Mouse (Mus musculus) ES-Bruce4 (cell line): ENCODE results near the gene Cks1b. TPM values are rescaled to one million over a fixed set of nuclear protein-coding genes. Genes with fewer than 3 reads are reported as not detected.
"Not testable (repeated sequence)": the region's sequence is repeated elsewhere in the genome, so short reads cannot be mapped to it uniquely, and the experiment has no call there.

Experiments
- H3K27ac ChIP-seq: 2 replicates; pipeline ENCODE4 v1.5.1; 2012; ENCODE audit warnings: low read length, inconsistent platforms; ENCODE audit not compliant: insufficient read depth
- H3K27me3 ChIP-seq: 2 replicates; pipeline ENCODE4 v1.6.1; 2012; ENCODE audit warnings: mild to moderate bottlenecking, low read length, inconsistent platforms; ENCODE audit not compliant: control insufficient read depth, poor library complexity, insufficient read depth, severe bottlenecking
- H3K36me3 ChIP-seq: 2 replicates; pipeline ENCODE4 v1.6.1; 2012; ENCODE audit warnings: inconsistent platforms, mild to moderate bottlenecking, low read length, moderate library complexity; ENCODE audit not compliant: control insufficient read depth, poor library complexity, insufficient read depth, severe bottlenecking
- H3K4me1 ChIP-seq: one replicate; pipeline ENCODE4 v1.8.1; 2011; ENCODE audit warnings: low read length; ENCODE audit not compliant: control insufficient read depth, insufficient read depth
- H3K4me3 ChIP-seq: 2 replicates; pipeline ENCODE4 v1.5.1; 2011; ENCODE audit warnings: low read depth, mild to moderate bottlenecking, low read length
- H3K9ac ChIP-seq: 2 replicates; pipeline ENCODE4 v1.6.1; 2012; ENCODE audit warnings: low read depth, mild to moderate bottlenecking, inconsistent platforms; ENCODE audit not compliant: poor library complexity, severe bottlenecking
- H3K9me3 ChIP-seq: replicated peaks from 2 replicates; pipeline ENCODE4 v1.6.1; 2012; ENCODE audit warnings: mild to moderate bottlenecking, low read length, inconsistent platforms; ENCODE audit not compliant: control insufficient read depth, poor library complexity, insufficient read depth, severe bottlenecking
- CTCF ChIP-seq: IDR thresholded peaks from one replicate; pipeline ENCODE4 v1.8.1; 2011; ENCODE audit warnings: low read depth, low read length
- EP300 ChIP-seq: IDR thresholded peaks from 2 replicates; pipeline ENCODE4 v1.6.1; 2011; ENCODE audit warnings: low read depth, low read length; ENCODE audit not compliant: insufficient read depth
- POLR2A ChIP-seq: IDR thresholded peaks from one replicate; pipeline ENCODE4 v1.8.1; 2011; ENCODE audit warnings: low read length; ENCODE audit not compliant: insufficient read depth
- polyA plus RNA-seq: library from polyadenylated mRNA; stranded (reverse); fragments of >200 nt; gene quantifications from 2 replicates; pipeline ENCODE4 v1.2.4, GENCODE M21; 2011; ENCODE audit warnings: low read depth; ENCODE audit not compliant: missing spikeins, insufficient read depth, insufficient read length

Gene Cks1b
- polyA plus RNA-seq, 1 experiment: 290 TPM

DNA sequence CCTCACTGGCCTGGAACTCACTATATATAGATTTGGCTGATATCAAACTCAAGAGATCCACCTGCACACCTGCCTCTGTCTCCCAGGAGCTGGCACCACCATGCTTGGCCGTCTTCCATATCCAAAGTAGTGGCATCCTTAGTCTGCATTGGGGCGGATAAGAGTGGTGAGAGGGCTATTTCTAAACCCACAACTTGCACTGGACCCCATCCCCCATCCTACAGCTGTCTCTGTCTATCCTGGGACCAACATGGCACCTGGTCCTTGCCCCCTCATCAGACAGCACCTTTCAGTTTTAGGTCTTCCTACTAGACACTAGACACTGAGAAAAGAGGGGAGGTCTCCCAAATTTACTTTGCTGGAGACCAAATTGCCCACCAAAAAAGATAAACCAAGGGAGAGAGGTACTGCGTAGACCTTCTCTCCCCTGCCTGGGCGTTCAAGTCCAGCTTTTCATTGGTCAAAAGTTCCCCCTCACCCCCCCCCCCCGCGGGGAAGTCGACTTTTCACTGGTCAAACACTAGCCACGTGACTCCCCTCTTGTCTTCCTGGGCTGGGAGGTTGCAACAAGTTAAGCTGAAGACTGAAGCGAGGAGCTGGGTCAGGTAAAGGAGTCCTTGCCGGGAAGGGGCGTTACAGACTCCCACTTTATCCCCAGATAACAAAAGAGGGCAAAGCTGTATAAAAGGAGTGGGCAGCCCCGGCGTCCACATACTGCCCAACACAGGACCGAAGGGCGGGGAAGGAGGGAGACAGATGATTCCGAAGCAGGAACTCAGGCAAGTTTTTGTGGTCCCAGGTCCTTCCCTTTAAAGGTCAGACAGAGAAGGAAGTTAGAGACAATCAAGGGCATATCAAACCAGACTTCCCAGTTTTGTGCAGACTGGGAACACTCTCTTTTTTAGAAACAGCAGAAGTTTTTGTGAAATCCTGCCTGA lies 18.3 kb upstream of the Cks1b start, which contains the start of gene Pbxip1:
TSS of gene Pbxip1 (plus strand) at position 531 of the 938 bp plus-strand sequence.
- Histone ChIP-seq H3K9me3 (no peaks in the 10 kb centered on the region), H3K9ac (peak within 1 kb of the TSS; percentile 68), H3K4me3 (peak within 1 kb of the TSS; percentile 88), H3K27me3 (no peaks in the 10 kb centered on the region), H3K4me1 (peaks cover 5% of the 10 kb centered on the region), H3K27ac (peak within 1 kb of the TSS; percentile 86), H3K36me3 (peaks cover 10% of the 10 kb centered on the region)
- TF ChIP-seq CTCF (no peak), EP300 (no peak), POLR2A (no peak)

DNA sequence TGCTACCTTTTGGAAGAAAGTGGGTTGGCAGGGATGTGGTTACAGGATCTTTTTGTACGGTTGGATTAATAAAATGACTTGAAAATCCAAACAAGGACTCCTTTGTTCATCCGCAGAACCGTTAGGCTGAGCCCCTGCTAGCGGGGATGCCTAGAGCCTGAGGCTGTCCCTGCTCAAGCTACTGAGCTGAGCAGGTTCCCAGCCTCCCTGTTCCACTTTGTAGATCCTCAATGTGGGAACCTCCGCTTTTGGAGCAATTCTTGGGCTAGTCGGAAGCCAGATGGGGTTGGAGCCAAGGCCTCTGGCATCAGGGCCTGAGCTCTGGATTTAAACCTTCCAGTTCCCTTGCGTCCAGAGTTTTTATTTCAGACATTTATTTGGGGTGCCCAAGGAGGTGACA lies 16.9 kb upstream of the Cks1b start:
- Histone ChIP-seq H3K4me3 (no peak overlapping the region), H3K27ac (0 out of 2 replicates have a peak overlapping the region, but pooled peaks have one; percentile 7), H3K9ac (no peak overlapping the region), H3K27me3 (no peaks in the 10 kb centered on the region), H3K36me3 (peaks cover 10% of the 10 kb centered on the region), H3K9me3 (no peaks in the 10 kb centered on the region), H3K4me1 (peaks cover 5% of the 10 kb centered on the region)
- no peak for TF ChIP-seq POLR2A
- TF ChIP-seq EP300: no peak
- no peak for TF ChIP-seq CTCF

DNA sequence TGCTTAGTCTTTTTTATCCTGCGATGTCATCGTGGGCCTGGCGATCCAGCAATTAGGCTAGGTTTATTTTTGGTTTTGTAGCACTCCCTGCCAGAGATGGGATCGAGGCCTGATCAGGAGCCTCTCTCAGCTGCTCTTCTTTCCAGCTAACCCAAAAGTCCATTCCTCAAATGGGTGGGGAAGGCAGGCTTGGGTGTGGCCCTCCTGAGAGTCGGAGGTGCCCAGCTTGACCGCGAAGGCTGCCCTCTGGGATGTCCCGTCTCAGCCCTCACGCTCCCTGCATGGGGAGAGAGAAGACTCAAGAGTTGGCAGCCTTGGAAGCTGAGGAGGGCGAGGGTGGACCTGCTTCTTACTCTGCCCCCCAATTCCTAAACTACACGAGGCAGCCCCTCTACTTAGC lies 16.3 kb upstream of the Cks1b start:
- no peak overlapping the region for H3K4me3 ChIP-seq

DNA sequence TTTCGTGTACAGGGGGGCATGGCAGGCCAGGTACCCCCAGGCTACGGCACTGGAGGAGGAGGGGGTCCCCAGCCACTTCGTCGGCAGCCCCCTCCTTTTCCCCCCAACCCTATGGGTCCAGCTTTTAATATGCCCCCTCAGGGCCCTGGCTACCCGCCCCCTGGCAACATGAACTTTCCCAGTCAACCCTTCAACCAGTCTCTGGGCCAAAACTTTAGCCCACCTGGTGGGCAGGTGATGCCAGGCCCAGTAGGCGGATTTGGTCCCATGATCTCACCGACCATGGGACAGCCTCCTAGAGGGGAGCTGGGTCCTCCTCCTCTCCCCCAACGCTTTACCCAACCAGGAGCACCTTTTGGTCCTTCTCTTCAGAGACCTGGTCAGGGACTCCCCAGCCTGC lies 14.4 kb upstream of the Cks1b start:
- H3K27me3 ChIP-seq: no peaks in the 10 kb centered on the region
- H3K4me3 ChIP-seq: no peak overlapping the region
- H3K4me1 ChIP-seq: peaks cover 5% of the 10 kb centered on the region
- H3K9me3 ChIP-seq: no peaks in the 10 kb centered on the region
- no peak overlapping the region for H3K9ac ChIP-seq
- TF ChIP-seq CTCF (no peak), POLR2A (no peak), EP300 (no peak)
- no peak overlapping the region for H3K27ac ChIP-seq
- peaks cover 15% of the 10 kb centered on the region for H3K36me3 ChIP-seq

More for the DNA sequence above, 16.3 kb upstream of the Cks1b start:
- Histone ChIP-seq H3K4me1 (peaks cover 5% of the 10 kb centered on the region), H3K9me3 (no peaks in the 10 kb centered on the region), H3K9ac (no peak overlapping the region), H3K36me3 (peaks cover 10% of the 10 kb centered on the region), H3K27me3 (no peaks in the 10 kb centered on the region), H3K27ac (peak overlapping the region; percentile 7; the same call in 1 of the 2 replicates)
- no peak for TF ChIP-seq POLR2A
- 0 out of 2 replicates have a peak, but pooled peaks have one; percentile 25 for TF ChIP-seq EP300
- no peak for TF ChIP-seq CTCF

DNA sequence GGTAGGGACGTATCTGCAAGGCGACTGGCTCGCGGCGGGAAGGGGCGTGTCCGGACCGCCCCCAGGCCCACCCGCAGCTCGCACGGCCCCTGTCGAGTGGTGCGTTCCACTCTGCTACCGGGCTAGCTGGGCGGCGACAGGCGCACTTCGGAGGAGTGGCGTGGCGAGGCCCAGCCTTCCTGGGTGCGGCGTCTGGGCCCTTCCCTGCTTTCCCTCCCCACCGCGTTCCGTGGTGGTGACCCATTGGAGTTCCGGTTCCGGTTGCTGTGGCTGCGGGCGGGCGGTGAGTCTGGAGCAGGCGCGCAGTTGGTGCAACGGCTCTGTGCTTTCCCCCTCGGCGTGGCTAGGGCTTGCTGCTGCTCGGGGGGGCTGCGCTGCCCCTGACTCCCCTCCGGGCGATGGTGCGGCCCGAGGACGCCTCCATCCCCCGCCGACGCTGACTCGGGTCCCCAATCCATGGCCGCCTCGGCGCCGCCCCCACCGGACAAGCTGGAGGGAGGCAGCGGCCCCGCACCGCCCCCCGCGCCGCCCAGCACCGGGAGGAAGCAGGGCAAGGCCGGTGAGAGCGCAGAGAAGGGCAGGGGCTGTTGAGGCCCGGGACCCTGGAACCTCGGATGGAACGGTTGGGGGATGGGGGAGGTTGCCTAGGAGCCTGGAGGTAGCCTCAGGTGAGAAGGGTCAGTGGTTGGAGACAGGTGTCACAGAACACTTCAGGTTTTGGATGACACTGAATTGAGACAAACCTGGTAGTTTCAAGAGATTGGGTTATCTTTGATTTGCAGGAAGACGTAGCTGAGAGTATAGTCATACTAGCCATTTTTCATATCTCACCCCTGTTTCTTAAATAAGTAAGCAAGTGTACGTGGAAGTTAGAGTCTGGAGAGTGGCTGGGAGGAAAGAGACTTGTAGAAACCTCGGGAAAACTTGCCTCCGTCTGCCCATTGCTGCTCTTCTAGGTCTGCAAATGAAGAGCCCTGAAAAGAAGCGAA lies 12.3 kb upstream of the Cks1b start, which contains the start of gene Pygo2:
TSS of gene Pygo2 (plus strand) at position 44 of the 989 bp plus-strand sequence.
- no peaks in the 10 kb centered on the region for H3K27me3 ChIP-seq
- no peak for TF ChIP-seq CTCF
- peak; percentile 72 for TF ChIP-seq POLR2A
- 0 out of 2 replicates have a peak, but pooled peaks have one; percentile 21 for TF ChIP-seq EP300
- H3K9ac ChIP-seq: peak within 1 kb of the TSS; percentile 80
- peak within 1 kb of the TSS; percentile 10; the same call in 1 of the 2 replicates for H3K27ac ChIP-seq
- peak within 1 kb of the TSS; percentile 78 for H3K4me3 ChIP-seq
- peaks cover 22% of the 10 kb centered on the region for H3K36me3 ChIP-seq
- no peaks in the 10 kb centered on the region for H3K9me3 ChIP-seq
- H3K4me1 ChIP-seq: no peaks in the 10 kb centered on the region

DNA sequence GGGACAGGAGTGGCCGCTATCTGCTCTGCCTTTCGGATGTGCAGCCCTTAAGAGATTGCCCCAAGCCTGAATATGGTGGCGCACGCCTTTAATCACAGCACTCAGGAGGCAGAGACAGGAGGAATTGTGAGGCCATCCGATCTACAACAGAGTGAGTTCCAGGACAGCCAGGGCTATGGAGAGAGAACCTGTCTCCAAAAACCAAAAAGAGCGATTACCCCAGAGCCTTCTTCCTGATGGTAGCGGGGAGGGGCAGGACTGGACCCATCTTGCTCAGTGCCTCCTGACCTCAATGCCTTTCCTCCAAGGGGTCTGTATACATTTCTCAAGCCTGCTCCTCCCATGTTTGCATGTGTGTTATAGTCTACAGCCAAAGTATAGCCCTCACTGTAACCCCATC lies 10.8 kb upstream of the Cks1b start:
- not testable (repeated sequence) for H3K4me1 ChIP-seq, H3K9ac ChIP-seq, H3K27ac ChIP-seq, H3K9me3 ChIP-seq, H3K27me3 ChIP-seq, H3K4me3 ChIP-seq
- peaks cover 24% of the 10 kb centered on the region for H3K36me3 ChIP-seq
